Mouse (Mus musculus) frontal cortex, postnatal 36 days (tissue): Measurements from ENCODE around the gene Nhlrc2.

ENCODE experiments used
- DNase-seq, 2 experiments: peaks; one replicate each; pipeline ENCODE4 v3.0.0; 2022; ENCODE audit warnings: low spot score in 2 of 2

The Nhlrc2 gene

GRCm38 (mm10) chr19:56619546-56619945 lies 71.5 kb downstream of the Nhlrc2 start:
- DNase-seq: no peak

GRCm38 (mm10) chr19:56621876-56622275 lies 73.8 kb downstream of the Nhlrc2 start:
- DNase-seq: no peak

- DNase-seq: no peak
Observed at GRCm38 (mm10) chr19:56627881-56628472, 79.9 kb downstream of the Nhlrc2 start.

GRCm38 (mm10) chr19:56629647-56630046 lies 81.6 kb downstream of the Nhlrc2 start:
- no peak for DNase-seq

GRCm38 (mm10) chr19:56631017-56631416 lies 83.0 kb downstream of the Nhlrc2 start:
- DNase-seq: peak in 1 of 2 experiments; percentile 35

GRCm38 (mm10) chr19:56631451-56631901 lies 83.4 kb downstream of the Nhlrc2 start:
- DNase-seq: no peak

GRCm38 (mm10) chr19:56637035-56637683 lies 89.1 kb downstream of the Nhlrc2 start:
- DNase-seq: peak in 1 of 2 experiments; percentile 43

GRCm38 (mm10) chr19:56637684-56638049 lies 89.6 kb downstream of the Nhlrc2 start:
- DNase-seq: no peak

- DNase-seq: peak; percentile 54 to 68
Observed at GRCm38 (mm10) chr19:56647451-56648120, 99.5 kb downstream of the Nhlrc2 start.

GRCm38 (mm10) chr19:56651262-56651661 lies 103.2 kb downstream of the Nhlrc2 start:
- no peak for DNase-seq

GRCm38 (mm10) chr19:56652034-56652962 lies 104.2 kb downstream of the Nhlrc2 start:
- DNase-seq: no peak
